Mouse (Mus musculus) CD4-positive, CD25-positive, alpha-beta regulatory T cell, adult 9 weeks (primary cell): Measurements from ENCODE around the gene Olfr722. TPM values are rescaled to one million over a fixed set of nuclear protein-coding genes. Genes with fewer than 3 reads are reported as not detected.

Experiments
- polyA plus RNA-seq: library from polyadenylated mRNA; unstranded; fragments of 100-300 nt; shearing (Covaris generic); gene quantifications from one replicate; pipeline ENCODE4 v1.2.1, GENCODE M21; 2017

Olfr722 gene
- not detected for polyA plus RNA-seq

DNA sequence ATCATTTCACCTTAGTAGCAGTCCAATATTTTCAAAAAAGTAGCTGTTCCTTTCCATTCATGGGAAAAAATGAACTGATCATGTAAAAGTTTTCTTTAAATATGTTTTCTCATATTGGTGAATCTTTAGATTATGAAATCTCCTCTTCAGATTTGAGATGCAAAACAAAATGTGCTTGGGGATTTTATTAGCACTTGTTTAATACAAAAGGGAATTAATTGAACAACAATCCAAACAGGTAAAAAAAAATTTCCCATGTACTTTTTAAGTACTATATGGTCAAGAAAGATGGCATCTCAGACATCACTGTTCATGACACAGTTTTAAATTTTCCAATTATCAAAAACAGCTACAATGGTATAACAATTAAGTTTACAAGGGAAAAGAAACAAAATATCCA, at the start of gene Olfr722:
Gene Olfr722, minus strand, starts transcription at position 101 of the 400 bp plus-strand sequence.

DNA sequence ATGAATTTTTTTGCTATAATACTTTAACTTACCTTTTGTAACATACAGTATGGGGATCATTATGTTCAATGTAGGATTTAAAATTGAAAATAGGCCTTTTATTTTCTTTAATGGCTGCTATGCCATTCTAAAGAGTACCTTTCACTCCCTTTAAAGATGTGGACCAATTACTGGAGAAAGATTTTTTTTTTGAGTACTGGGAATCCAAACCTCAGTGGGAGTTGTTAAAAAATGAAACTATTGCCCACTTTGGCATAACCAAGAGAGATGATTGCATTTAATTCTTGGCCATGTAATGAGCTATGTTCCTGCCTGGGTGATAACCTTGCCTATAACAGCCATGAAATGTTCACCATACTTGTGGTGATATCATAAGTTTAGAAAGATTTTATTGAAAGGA, 29.9 kb upstream of the Olfr722 start, which contains the start of gene Olfr723:
Gene Olfr723, minus strand, starts transcription at position 101 of the 400 bp plus-strand sequence.

Other genes starting within 250 kb of the Olfr722 start
- not detected for gene Armh4, start 118.6 kb downstream of the Olfr722 start, polyA plus RNA-seq
- not detected for gene Olfr723, start 29.8 kb upstream of the Olfr722 start, polyA plus RNA-seq
- gene Olfr724, start 61.3 kb upstream of the Olfr722 start, polyA plus RNA-seq, result not detected
- not detected for gene Olfr725, start 138.4 kb upstream of the Olfr722 start, polyA plus RNA-seq
- gene Olfr726, start 189.0 kb upstream of the Olfr722 start, polyA plus RNA-seq, result not detected
- not detected for gene Olfr727, start 221.2 kb upstream of the Olfr722 start, polyA plus RNA-seq
- gene Olfr728, start 240.7 kb upstream of the Olfr722 start, polyA plus RNA-seq, result 0.07 TPM